ENCODE assay signal across 25 mouse cellular contexts in genomic region chr16:28706623-28707022, GRCm38 (mm10). TPM values are rescaled to one million over a fixed set of nuclear protein-coding genes. Genes with fewer than 3 reads are reported as not detected.
DNase-seq lines count a peak whose midpoint lies in the region; ATAC-seq lines count a peak whose summit lies in the region.
"Had no signal": no experiment of that assay in that cellular context is flagged by ENCODE, and none has a peak within 500 bp of the region (broad histone marks: within the 10 kb centered on the region; RNA-seq: fewer than 3 reads in every experiment).

No protein-coding gene starts in this region.

- H3K9me3 ChIP-seq in heart, embryonic 13.5 days, result no peaks in the 10 kb centered on the region
- no peaks in the 10 kb centered on the region for H3K9me3 ChIP-seq in heart, embryonic 16.5 days (replicated peaks; ENCODE audit: control insufficient read depth, low read length)
- H3K9me3 ChIP-seq in heart, embryonic 11.5 days (replicated peaks; ENCODE audit: control insufficient read depth, low read length), result no peaks in the 10 kb centered on the region
- H3K9me3 ChIP-seq: embryonic facial prominence, embryonic 13.5 days; embryonic facial prominence, embryonic 15.5 days; forebrain, embryonic 10.5 days; forebrain, embryonic 12.5 days had no signal

- H3K4me1 ChIP-seq in heart, embryonic 13.5 days, result peaks cover 12% of the 10 kb centered on the region; the same call in 1 of the 2 replicates
- no peaks in the 10 kb centered on the region for H3K4me1 ChIP-seq in heart, embryonic 16.5 days (ENCODE audit: control insufficient read depth, insufficient read depth, low read length)
- no peaks in the 10 kb centered on the region for H3K4me1 ChIP-seq in heart, embryonic 11.5 days (ENCODE audit: control insufficient read depth, insufficient read depth, low read length)
- H3K4me1 ChIP-seq: embryonic facial prominence, embryonic 13.5 days; embryonic facial prominence, embryonic 15.5 days; forebrain, embryonic 12.5 days had no signal

- H3K4me2 ChIP-seq in heart, embryonic 13.5 days, result no peak overlapping the region
- H3K4me2 ChIP-seq in heart, embryonic 16.5 days (ENCODE audit: low read depth, low read length), result no peak overlapping the region
- no peak overlapping the region for H3K4me2 ChIP-seq in heart, embryonic 11.5 days
- H3K4me2 ChIP-seq: embryonic facial prominence, embryonic 13.5 days; embryonic facial prominence, embryonic 15.5 days; forebrain, embryonic 12.5 days had no signal

- no peak for ATAC-seq in heart, embryonic 13.5 days (ENCODE audit: extremely low read depth, insufficient number of reproducible peaks, low FRiP score, low TSS enrichment)
- ATAC-seq in heart, embryonic 16.5 days (replicated peaks; ENCODE audit: extremely low read depth, insufficient read depth, low FRiP score), result peak; percentile 70
- ATAC-seq in heart, embryonic 11.5 days (replicated peaks; ENCODE audit: insufficient number of reproducible peaks, low FRiP score, low TSS enrichment), result no peak
- ATAC-seq: forebrain, embryonic 14.5 days; forebrain, embryonic 16.5 days had no signal

- no peaks in the 10 kb centered on the region for H3K36me3 ChIP-seq in heart, embryonic 13.5 days
- no peaks in the 10 kb centered on the region for H3K36me3 ChIP-seq in heart, embryonic 16.5 days (ENCODE audit: control insufficient read depth, insufficient read depth)
- H3K36me3 ChIP-seq in heart, embryonic 11.5 days (ENCODE audit: control insufficient read depth, insufficient read depth, low read length), result no peaks in the 10 kb centered on the region
- H3K36me3 ChIP-seq: embryonic facial prominence, embryonic 13.5 days; embryonic facial prominence, embryonic 15.5 days; forebrain, embryonic 10.5 days; forebrain, embryonic 12.5 days had no signal

- no peaks in the 10 kb centered on the region for H3K27me3 ChIP-seq in heart, embryonic 13.5 days (replicated peaks)
- H3K27me3 ChIP-seq in heart, embryonic 16.5 days (ENCODE audit: control insufficient read depth, insufficient read depth, low read length), result no peaks in the 10 kb centered on the region
- no peaks in the 10 kb centered on the region for H3K27me3 ChIP-seq in heart, embryonic 11.5 days (ENCODE audit: control insufficient read depth, insufficient read depth, low read length)
- H3K27me3 ChIP-seq: embryonic facial prominence, embryonic 13.5 days; embryonic facial prominence, embryonic 15.5 days; forebrain, embryonic 12.5 days had no signal

- H3K9ac ChIP-seq in heart, embryonic 13.5 days, result no peak overlapping the region
- H3K9ac ChIP-seq in heart, embryonic 16.5 days (ENCODE audit: low read length), result no peak overlapping the region
- H3K9ac ChIP-seq in heart, embryonic 11.5 days (ENCODE audit: low read depth, low read length), result no peak overlapping the region
- H3K9ac ChIP-seq: embryonic facial prominence, embryonic 13.5 days; embryonic facial prominence, embryonic 15.5 days; forebrain, embryonic 12.5 days had no signal

- WGBS in heart, embryonic 13.5 days, result 16% methylated on average over 3 of the region's 3 CpGs
- 31% methylated on average over 3 of the region's 3 CpGs for WGBS in heart, embryonic 16.5 days
- WGBS in heart, embryonic 11.5 days (ENCODE audit: insufficient replicate concordance), result 28% methylated on average over 3 of the region's 3 CpGs

- H3K27ac ChIP-seq in heart, embryonic 13.5 days (replicated peaks), result peak overlapping the region; percentile 65
- no peak overlapping the region for H3K27ac ChIP-seq in heart, embryonic 16.5 days (ENCODE audit: low read length)
- H3K27ac ChIP-seq in heart, embryonic 11.5 days (ENCODE audit: low read depth, low read length), result no peak overlapping the region
- H3K27ac ChIP-seq: embryonic facial prominence, embryonic 13.5 days; embryonic facial prominence, embryonic 15.5 days; forebrain, embryonic 10.5 days; forebrain, embryonic 12.5 days had no signal

- intact Hi-C loops in heart, postnatal 10 days (cut with DNase I), result no loop called here

- no peak overlapping the region for H3K4me3 ChIP-seq in heart, embryonic 13.5 days
- no peak overlapping the region for H3K4me3 ChIP-seq in heart, embryonic 16.5 days (ENCODE audit: low read length)
- no peak overlapping the region for H3K4me3 ChIP-seq in heart, embryonic 11.5 days (ENCODE audit: low read depth, low read length)
- H3K4me3 ChIP-seq: embryonic facial prominence, embryonic 13.5 days; embryonic facial prominence, embryonic 15.5 days; erythroblast, embryonic 14.5 days; forebrain, embryonic 10.5 days; forebrain, embryonic 12.5 days had no signal

- no peak for DNase-seq in heart, postnatal 10 days
- DNase-seq: adrenal gland, adult 2 months; adrenal gland, postnatal 10 days; adrenal gland, postnatal 25 days; cerebellum, adult 11 months; cerebellum, adult 18-20 months; cerebellum, adult 8-10 months; cerebellum, adult 9-11 months; cerebellum, postnatal 14 days; cerebellum, postnatal 36 days; embryo, embryonic 11 days had no signal

RNA-seq across cellular contexts. Expression of gene Fgf12, which starts 46.2 kb away (rescaled TPM):
- polyA plus RNA-seq in heart, embryonic 13.5 days (2015; fragmentation: Nextera tagmentation; extraction: Ambion mirVana), result 13.1 and 15.8 TPM in 2 replicates
- 10 to 100 TPM in 1 of 2 experiments, 1 to 10 TPM in 1; 9.1 to 26.9 TPM for total RNA-seq in heart, postnatal 10 days (2021)
- polyA plus RNA-seq in heart, embryonic 16.5 days (2015; fragmentation: Nextera tagmentation; extraction: Ambion mirVana), result 21.5 and 42.6 TPM in 2 replicates
- 6.7 and 7.8 TPM in 2 replicates for polyA plus RNA-seq in heart, embryonic 11.5 days (2014; fragmentation: Nextera tagmentation; extraction: Ambion mirVana)
- total RNA-seq: common myeloid progenitor, adult 5-6 weeks; ES-E14; MEL had no signal
- polyA plus RNA-seq: C2C12; erythroblast, embryonic 14.5 days had no signal
